Mouse (Mus musculus): ENCODE data around the gene Poc1a. TPM values are rescaled to one million over a fixed set of nuclear protein-coding genes. Genes with fewer than 3 reads are reported as not detected.

Poc1a gene
- total and polyA plus RNA-seq, 3 experiments, result 14.8 to 25.6 (median 20.2) TPM

GRCm38 (mm10) chr9:106371776-106372175, 90.9 kb downstream of the Poc1a start:
- DNase-seq (ENCODE audit: low spot score) (peak; percentile 27), ATAC-seq (ENCODE audit: extremely low read depth, insufficient number of reproducible peaks, low FRiP score, poor library complexity, severe bottlenecking) (0 out of 2 replicates have a peak, but pooled peaks have one; percentile 23)
- Histone ChIP-seq H3K27me3 (ENCODE audit: insufficient read depth, low read length) (no peaks in the 10 kb centered on the region; the same call in 1 of the 2 replicates), H3K36me3 (replicated peaks) (peaks cover 52% of the 10 kb centered on the region), H3K9me3 (replicated peaks) (no peaks in the 10 kb centered on the region), H3K4me1 (ENCODE audit: insufficient read depth, low read depth, low read length) (peaks cover 53% of the 10 kb centered on the region), H3K4me3 (ENCODE audit: low read depth, low read length) (no peak overlapping the region)
- TF ChIP-seq TAL1 (conservative IDR thresholded peaks at IDR 0.05; ENCODE audit: low read depth, low read length), result no peak
- no peak for TF ChIP-seq POLR2AphosphoS5 (IDR thresholded peaks at IDR 0.05; ENCODE audit: insufficient replicate concordance, low read depth, low read length)
- no peak for TF ChIP-seq GATA2 (IDR thresholded peaks at IDR 0.05; ENCODE audit: borderline replicate concordance, low read depth, low read length)
- TF ChIP-seq CTCF (IDR thresholded peaks at IDR 0.05; ENCODE audit: low read depth, low read length), result no peak
- TF ChIP-seq GATA1 (IDR thresholded peaks at IDR 0.05; ENCODE audit: borderline replicate concordance, low read length), result no peak

DNA sequence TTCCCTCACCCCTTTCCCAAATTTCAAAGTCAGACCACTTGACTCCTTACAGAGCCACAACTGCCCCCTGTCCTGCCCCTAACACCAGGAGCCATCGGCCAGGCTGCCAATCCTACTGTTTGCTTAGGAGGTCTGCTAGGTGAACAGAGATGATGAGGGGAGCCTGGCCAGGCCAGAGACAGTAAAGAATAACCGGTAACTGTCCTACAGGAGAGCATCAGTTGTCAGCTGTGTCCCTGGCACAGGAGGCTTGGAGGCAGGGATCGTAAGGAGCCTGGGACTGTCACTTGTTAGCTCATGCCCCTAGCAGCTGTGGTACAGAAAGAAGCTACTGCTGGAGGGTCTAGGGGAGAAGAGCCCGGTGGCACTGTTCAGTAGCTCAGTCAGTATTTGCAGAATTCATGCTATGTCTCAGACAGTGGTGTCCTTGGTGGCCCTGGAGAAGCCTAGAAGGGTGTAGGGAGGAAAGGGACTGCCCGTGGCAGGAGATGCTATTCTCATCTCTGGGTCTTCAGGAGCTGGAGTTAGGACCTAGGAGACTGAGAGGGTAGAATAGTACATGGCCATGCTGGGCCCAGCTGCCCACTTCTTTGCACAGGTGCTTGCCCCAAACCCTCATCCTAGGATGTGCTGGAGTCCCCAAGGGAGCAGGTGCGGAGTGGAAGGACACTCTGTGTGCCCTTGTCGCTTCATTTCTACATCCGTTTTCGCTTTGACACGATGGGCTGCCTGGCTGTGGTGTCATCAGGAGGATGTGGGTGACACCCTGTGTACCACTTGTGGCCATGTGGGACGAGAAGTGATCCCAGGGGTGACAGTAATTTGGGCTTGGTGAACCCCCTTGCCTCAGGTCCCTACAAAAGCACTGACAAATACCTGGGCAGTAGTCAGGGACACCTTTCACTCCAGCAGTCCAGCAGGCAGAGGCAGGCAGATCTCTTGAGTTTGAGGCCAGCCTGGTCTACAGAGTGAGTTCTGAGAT, 91.9 kb downstream of the Poc1a start:
- Histone ChIP-seq H3K9me3 (replicated peaks) (no peaks in the 10 kb centered on the region), H3K36me3 (replicated peaks) (peaks cover 61% of the 10 kb centered on the region), H3K4me3 (ENCODE audit: low read depth, low read length) (no peak overlapping the region), H3K4me1 (ENCODE audit: insufficient read depth, low read depth, low read length) (peaks cover 45% of the 10 kb centered on the region), H3K27me3 (ENCODE audit: insufficient read depth, low read length) (no peaks in the 10 kb centered on the region; the same call in 1 of the 2 replicates)
- DNase-seq (ENCODE audit: low spot score), result no peak
- TF ChIP-seq GATA1 (IDR thresholded peaks at IDR 0.05; ENCODE audit: borderline replicate concordance, low read length) (no peak), GATA2 (IDR thresholded peaks at IDR 0.05; ENCODE audit: borderline replicate concordance, low read depth, low read length) (no peak), TAL1 (conservative IDR thresholded peaks at IDR 0.05; ENCODE audit: low read depth, low read length) (no peak), POLR2AphosphoS5 (IDR thresholded peaks at IDR 0.05; ENCODE audit: insufficient replicate concordance, low read depth, low read length) (no peak), CTCF (IDR thresholded peaks at IDR 0.05; ENCODE audit: low read depth, low read length) (no peak)
- ATAC-seq (ENCODE audit: extremely low read depth, insufficient number of reproducible peaks, low FRiP score, poor library complexity, severe bottlenecking), result no peak

DNA sequence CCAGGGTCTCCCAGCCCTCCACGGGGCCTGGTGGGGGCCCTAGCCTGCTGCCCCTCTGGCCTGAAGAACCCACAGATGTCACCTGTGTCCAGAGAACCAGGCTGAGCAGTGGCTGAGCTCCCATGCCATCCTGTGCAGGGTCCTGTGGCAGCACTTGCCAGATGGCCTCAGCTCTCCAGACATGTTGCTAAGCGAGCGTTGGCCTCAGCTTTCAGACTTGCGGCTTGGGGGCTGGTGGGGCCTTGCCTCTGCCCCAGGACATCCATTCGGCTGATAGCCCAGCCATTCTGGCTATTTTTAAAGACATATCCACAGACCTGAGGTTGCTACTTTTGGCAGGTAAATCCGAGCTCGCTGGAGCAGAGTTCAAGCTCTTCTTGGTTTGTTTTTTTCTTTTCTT, 93.1 kb downstream of the Poc1a start:
- TF ChIP-seq POLR2AphosphoS5 (IDR thresholded peaks at IDR 0.05; ENCODE audit: insufficient replicate concordance, low read depth, low read length) (no peak), CTCF (IDR thresholded peaks at IDR 0.05; ENCODE audit: low read depth, low read length) (no peak), GATA1 (IDR thresholded peaks at IDR 0.05; ENCODE audit: borderline replicate concordance, low read length) (no peak), GATA2 (IDR thresholded peaks at IDR 0.05; ENCODE audit: borderline replicate concordance, low read depth, low read length) (no peak), TAL1 (conservative IDR thresholded peaks at IDR 0.05; ENCODE audit: low read depth, low read length) (no peak)
- no peaks in the 10 kb centered on the region for H3K9me3 ChIP-seq (replicated peaks)
- no peaks in the 10 kb centered on the region; the same call in 1 of the 2 replicates for H3K27me3 ChIP-seq (ENCODE audit: insufficient read depth, low read length)
- peaks cover 36% of the 10 kb centered on the region for H3K4me1 ChIP-seq (ENCODE audit: insufficient read depth, low read depth, low read length)
- no peak for DNase-seq (ENCODE audit: low spot score)
- H3K36me3 ChIP-seq (replicated peaks), result peaks cover 72% of the 10 kb centered on the region
- H3K4me3 ChIP-seq (ENCODE audit: low read depth, low read length), result no peak overlapping the region; the same call in 1 of the 2 replicates
- no peak for ATAC-seq (ENCODE audit: extremely low read depth, insufficient number of reproducible peaks, low FRiP score, poor library complexity, severe bottlenecking)

GRCm38 (mm10) chr9:106377247-106377646, 96.4 kb downstream of the Poc1a start:
- H3K27me3 ChIP-seq (ENCODE audit: insufficient read depth, low read length), result peaks cover 19% of the 10 kb centered on the region
- TF ChIP-seq CTCF (IDR thresholded peaks at IDR 0.05; ENCODE audit: low read depth, low read length) (no peak), POLR2AphosphoS5 (IDR thresholded peaks at IDR 0.05; ENCODE audit: insufficient replicate concordance, low read depth, low read length) (no peak), TAL1 (conservative IDR thresholded peaks at IDR 0.05; ENCODE audit: low read depth, low read length) (no peak), GATA2 (IDR thresholded peaks at IDR 0.05; ENCODE audit: borderline replicate concordance, low read depth, low read length) (no peak), GATA1 (IDR thresholded peaks at IDR 0.05; ENCODE audit: borderline replicate concordance, low read length) (no peak)
- ATAC-seq (ENCODE audit: extremely low read depth, insufficient number of reproducible peaks, low FRiP score, poor library complexity, severe bottlenecking), result no peak
- peaks cover 49% of the 10 kb centered on the region for H3K36me3 ChIP-seq (replicated peaks)
- no peak for DNase-seq (ENCODE audit: low spot score)
- H3K9me3 ChIP-seq (replicated peaks), result no peaks in the 10 kb centered on the region
- peaks cover 12% of the 10 kb centered on the region for H3K4me1 ChIP-seq (ENCODE audit: insufficient read depth, low read depth, low read length)
- H3K4me3 ChIP-seq (ENCODE audit: low read depth, low read length), result no peak overlapping the region

GRCm38 (mm10) chr9:106378045-106378444, 97.2 kb downstream of the Poc1a start:
- peaks cover 9% of the 10 kb centered on the region for H3K4me1 ChIP-seq (ENCODE audit: insufficient read depth, low read depth, low read length)
- no peak for TF ChIP-seq TAL1 (conservative IDR thresholded peaks at IDR 0.05; ENCODE audit: low read depth, low read length)
- no peak for TF ChIP-seq POLR2AphosphoS5 (IDR thresholded peaks at IDR 0.05; ENCODE audit: insufficient replicate concordance, low read depth, low read length)
- TF ChIP-seq GATA2 (IDR thresholded peaks at IDR 0.05; ENCODE audit: borderline replicate concordance, low read depth, low read length), result no peak
- TF ChIP-seq CTCF (IDR thresholded peaks at IDR 0.05; ENCODE audit: low read depth, low read length), result no peak
- no peak for TF ChIP-seq GATA1 (IDR thresholded peaks at IDR 0.05; ENCODE audit: borderline replicate concordance, low read length)
- no peak overlapping the region for H3K4me3 ChIP-seq (ENCODE audit: low read depth, low read length)
- peaks cover 41% of the 10 kb centered on the region for H3K36me3 ChIP-seq (replicated peaks)
- H3K27me3 ChIP-seq (ENCODE audit: insufficient read depth, low read length), result peaks cover 20% of the 10 kb centered on the region
- ATAC-seq (ENCODE audit: extremely low read depth, insufficient number of reproducible peaks, low FRiP score, poor library complexity, severe bottlenecking) (no peak), DNase-seq (ENCODE audit: low spot score) (no peak)
- no peaks in the 10 kb centered on the region for H3K9me3 ChIP-seq (replicated peaks)

- TF ChIP-seq POLR2AphosphoS5 (IDR thresholded peaks at IDR 0.05; ENCODE audit: insufficient replicate concordance, low read depth, low read length) (no peak), CTCF (IDR thresholded peaks at IDR 0.05; ENCODE audit: low read depth, low read length) (no peak), GATA1 (IDR thresholded peaks at IDR 0.05; ENCODE audit: borderline replicate concordance, low read length) (no peak), GATA2 (IDR thresholded peaks at IDR 0.05; ENCODE audit: borderline replicate concordance, low read depth, low read length) (no peak), TAL1 (conservative IDR thresholded peaks at IDR 0.05; ENCODE audit: low read depth, low read length) (no peak)
- DNase-seq (ENCODE audit: low spot score) (no peak), ATAC-seq (ENCODE audit: extremely low read depth, insufficient number of reproducible peaks, low FRiP score, poor library complexity, severe bottlenecking) (no peak)
- H3K9me3 ChIP-seq (replicated peaks), result no peaks in the 10 kb centered on the region
- no peak overlapping the region for H3K4me3 ChIP-seq (ENCODE audit: low read depth, low read length)
- H3K4me1 ChIP-seq (ENCODE audit: insufficient read depth, low read depth, low read length), result peaks cover 9% of the 10 kb centered on the region
- H3K36me3 ChIP-seq (replicated peaks), result peaks cover 34% of the 10 kb centered on the region
- peaks cover 27% of the 10 kb centered on the region for H3K27me3 ChIP-seq (ENCODE audit: insufficient read depth, low read length)
These were observed 97.9 kb downstream of the Poc1a start for GRCm38 (mm10) chr9:106378753-106379152.

Measured in G1E (cell line).